Comparison of ENCODE assay signal across 16 mouse cellular contexts in genomic region chr1:90560942-90561726, GRCm38 (mm10). TPM values are rescaled to one million over a fixed set of nuclear protein-coding genes. Genes with fewer than 3 reads are reported as not detected.
DNase-seq lines count a peak whose midpoint lies in the region; ATAC-seq lines count a peak whose summit lies in the region.
"Had no signal": no experiment of that assay in that cellular context is flagged by ENCODE, and none has a peak within 500 bp of the region (broad histone marks: within the 10 kb centered on the region; RNA-seq: fewer than 3 reads in every experiment).

No protein-coding gene starts in this region.

- peak; percentile 12 for DNase-seq in heart, postnatal 4 days
- DNase-seq in heart, embryonic 10.5 days (ENCODE audit: low spot score) = no peak
- no peak for DNase-seq in midbrain, embryonic 10.5 days (ENCODE audit: low spot score)
- peak; percentile 77 for DNase-seq in Muller cell, postnatal 12 days (ENCODE audit: inconsistent ontology term)
- peak; percentile 28 for DNase-seq in brain, embryonic 18.5 days (ENCODE audit: low read depth, low spot score)
- no peak for DNase-seq in thymus, postnatal 36 days
- DNase-seq: adrenal gland, adult 8-10 months; cerebellum, adult 9-11 months; layer of hippocampus, adult 9-11 months; liver; lung, adult 2 months; thymus, adult 2 months had no signal

- no peak overlapping the region for H3K9ac ChIP-seq in midbrain, embryonic 13.5 days (replicated peaks)

- ATAC-seq in midbrain, embryonic 13.5 days = no peak; the same call in 1 of the 2 replicates

- no peaks in the 10 kb centered on the region for H3K4me1 ChIP-seq in heart, embryonic 10.5 days
- peaks cover 17% of the 10 kb centered on the region; the same call in 1 of the 2 replicates for H3K4me1 ChIP-seq in midbrain, embryonic 10.5 days
- H3K4me1 ChIP-seq in midbrain, embryonic 13.5 days (replicated peaks) = peaks cover 9% of the 10 kb centered on the region

- no peak overlapping the region for H3K27ac ChIP-seq in heart, embryonic 10.5 days
- 0 out of 2 replicates have a peak overlapping the region, but pooled peaks have one; percentile 23 for H3K27ac ChIP-seq in midbrain, embryonic 10.5 days (replicated peaks)
- no peak overlapping the region for H3K27ac ChIP-seq in midbrain, embryonic 13.5 days
- H3K27ac ChIP-seq: kidney, postnatal 0 days had no signal

- 76% methylated on average over 5 of the region's 5 CpGs for WGBS in heart, embryonic 10.5 days
- 63% methylated on average over 5 of the region's 5 CpGs for WGBS in midbrain, embryonic 10.5 days
- 36% methylated on average over 5 of the region's 5 CpGs for WGBS in midbrain, embryonic 13.5 days

- H3K27me3 ChIP-seq in heart, embryonic 10.5 days (ENCODE audit: insufficient read depth, poor library complexity, severe bottlenecking) = no peaks in the 10 kb centered on the region
- H3K27me3 ChIP-seq in midbrain, embryonic 10.5 days (ENCODE audit: low read depth, poor library complexity, severe bottlenecking) = no peaks in the 10 kb centered on the region
- no peaks in the 10 kb centered on the region; the same call in 1 of the 2 replicates for H3K27me3 ChIP-seq in midbrain, embryonic 13.5 days

- no peak overlapping the region for H3K4me3 ChIP-seq in heart, embryonic 10.5 days
- H3K4me3 ChIP-seq in midbrain, embryonic 10.5 days = no peak overlapping the region
- no peak overlapping the region for H3K4me3 ChIP-seq in midbrain, embryonic 13.5 days (replicated peaks)
- H3K4me3 ChIP-seq: erythroblast, embryonic 14.5 days had no signal

- H3K9me3 ChIP-seq in heart, embryonic 10.5 days = no peaks in the 10 kb centered on the region
- no peaks in the 10 kb centered on the region for H3K9me3 ChIP-seq in midbrain, embryonic 10.5 days (replicated peaks)
- no peaks in the 10 kb centered on the region for H3K9me3 ChIP-seq in midbrain, embryonic 13.5 days

- H3K36me3 ChIP-seq in heart, embryonic 10.5 days = no peaks in the 10 kb centered on the region
- H3K36me3 ChIP-seq in midbrain, embryonic 10.5 days = no peaks in the 10 kb centered on the region
- no peaks in the 10 kb centered on the region for H3K36me3 ChIP-seq in midbrain, embryonic 13.5 days
- H3K36me3 ChIP-seq: G1E had no signal

- no peak overlapping the region for H3K4me2 ChIP-seq in midbrain, embryonic 13.5 days (replicated peaks)

RNA-seq across cellular contexts. Expression of gene Cops8, which starts 41.6 kb away (rescaled TPM):
- 10 to 100 TPM; 78.6 to 91.6 TPM for total RNA-seq in heart, postnatal 4 days (2021)
- polyA plus RNA-seq in heart, embryonic 10.5 days (2016; fragmentation: Nextera tagmentation; extraction: Ambion mirVana) = 157 and 170 TPM in 2 replicates
- polyA plus RNA-seq in midbrain, embryonic 10.5 days (2016; fragmentation: Nextera tagmentation; extraction: Ambion mirVana) = 183 and 199 TPM in 2 replicates
- polyA plus RNA-seq in midbrain, embryonic 13.5 days (2015; fragmentation: Nextera tagmentation; extraction: Ambion mirVana) = 180 and 185 TPM in 2 replicates

Comparison
In these comparisons a context has a peak if more than half of its experiments do, and no peak if none do; other contexts are left out.
1. DNase-seq: peak in heart, postnatal 4 days (single experiment), Muller cell, postnatal 12 days (single experiment) and brain, embryonic 18.5 days (single experiment); none in heart, embryonic 10.5 days (single experiment), midbrain, embryonic 10.5 days (single experiment) and thymus, postnatal 36 days (0 of 2).